Mouse (Mus musculus) liver, adult 2 months (tissue): ENCODE measurements around the gene Rad9a.

Experiments used
- CTCF ChIP-seq: fragments of 200-500 bp; IDR thresholded peaks from 2 replicates; pipeline ENCODE4 v1.5.1; 2011; ENCODE audit warnings: low read depth, low read length, control low read depth
- POLR2A ChIP-seq: fragments of 200-500 bp; IDR thresholded peaks from 2 replicates; pipeline ENCODE4 v1.6.1; 2011; ENCODE audit warnings: low read length, control low read depth; ENCODE audit not compliant: insufficient read depth; ENCODE audit errors: extremely low read depth

GRCm38 (mm10) chr19:4184976-4185975, 16.2 kb downstream of the Rad9a start:
- TF ChIP-seq CTCF (no peak), POLR2A (no peak)
